Mouse (Mus musculus) embryonic facial prominence, embryonic 11.5 days (tissue): ENCODE measurements at regions not wholly inside any gene's neighbourhood (a gene's known extent, or its start where the extent isn't known, plus 50 kb on each side); places are given as distances from the start of the nearest gene placed in this dataset.
A peak's percentile ranks its signal among the peaks of the same experiment; 100 is the strongest.

Source experiments
- ATAC-seq: fragments of 200-750 bp; cut with Nextera tagmentation; replicated peaks from 2 replicates; pipeline ENCODE4 v1.8.0; 2017; ENCODE audit warnings: low read depth; ENCODE audit not compliant: insufficient number of reproducible peaks, low FRiP score, low TSS enrichment
- DNase-seq: peaks from one replicate; pipeline ENCODE4 v3.0.0-alpha.2; 2015; ENCODE audit warnings: low spot score
- H3K27ac ChIP-seq: fragments of 300-500 bp; sonication (generic); replicated peaks from 2 replicates; pipeline ENCODE4 v1.5.1; 2014; ENCODE audit warnings: mild to moderate bottlenecking, low read depth, low read length, control low read depth
- H3K27me3 ChIP-seq: fragments of 300-500 bp; sonication (generic); 2 replicates; pipeline ENCODE4 v1.6.1; 2014; ENCODE audit warnings: mild to moderate bottlenecking, low read length, moderate library complexity, mixed read lengths; ENCODE audit not compliant: control insufficient read depth, insufficient read depth
- H3K36me3 ChIP-seq: fragments of 300-500 bp; sonication (generic); replicated peaks from 2 replicates; pipeline ENCODE4 v1.6.1; 2014; ENCODE audit warnings: low read depth, mild to moderate bottlenecking, low read length, moderate library complexity, mixed read lengths; ENCODE audit not compliant: control insufficient read depth, insufficient read depth
- H3K4me1 ChIP-seq: fragments of 300-500 bp; sonication (generic); 2 replicates; pipeline ENCODE4 v1.6.1; 2014; ENCODE audit warnings: low read length, mixed read lengths; ENCODE audit not compliant: control insufficient read depth, insufficient read depth
- H3K4me2 ChIP-seq: fragments of 300-500 bp; sonication (generic); 2 replicates; pipeline ENCODE4 v1.6.1; 2014; ENCODE audit warnings: low read depth, mild to moderate bottlenecking, control low read depth, low read length, moderate library complexity
- H3K4me3 ChIP-seq: fragments of 300-500 bp; sonication (generic); 2 replicates; pipeline ENCODE4 v1.5.1; 2014; ENCODE audit warnings: low read depth, low read length, control low read depth
- H3K9ac ChIP-seq: fragments of 300-500 bp; sonication (generic); replicated peaks from 2 replicates; pipeline ENCODE4 v1.6.1; 2014; ENCODE audit warnings: mild to moderate bottlenecking, control low read depth, low read length
- H3K9me3 ChIP-seq: fragments of 300-500 bp; sonication (generic); replicated peaks from 2 replicates; pipeline ENCODE4 v1.6.1; 2016; ENCODE audit warnings: mild to moderate bottlenecking, low read length, inconsistent platforms, mixed read lengths; ENCODE audit not compliant: control insufficient read depth
- WGBS: fragments of 180-500 bp; shearing (Covaris S2); extraction: QIAGEN DNeasy Blood & Tissue Kit; methylation state at CpG from one replicate; pipeline ENCODE4 v1.1.7; 2014; 5-methylcytosine and 5-hydroxymethylcytosine counted together

DNA sequence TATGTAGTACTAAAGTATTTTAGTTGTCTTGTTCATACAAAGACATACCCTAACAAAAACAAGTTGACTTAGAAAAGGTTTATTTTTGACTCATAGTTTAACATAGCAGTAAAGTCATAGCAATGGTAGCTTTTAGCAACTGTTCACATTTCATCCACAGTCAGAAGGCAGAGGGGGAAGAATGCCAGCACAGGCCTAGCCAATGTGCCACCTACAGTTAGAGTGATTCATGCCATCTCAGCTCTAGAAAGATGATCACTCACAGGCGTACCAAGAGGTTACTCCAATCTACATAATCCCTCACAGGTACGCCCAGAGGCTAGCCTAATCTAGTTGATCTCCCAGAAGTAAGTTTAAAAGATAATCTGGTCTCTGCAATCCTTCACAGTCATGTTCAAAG is 510.5 kb downstream of the Etv1 start:
- no peak overlapping the region for H3K4me3 ChIP-seq
- no peaks in the 10 kb centered on the region for H3K9me3 ChIP-seq
- H3K27ac ChIP-seq, result no peak overlapping the region
- 80% methylated on average over 2 of the region's 2 CpGs for WGBS
- H3K36me3 ChIP-seq, result no peaks in the 10 kb centered on the region
- no peaks in the 10 kb centered on the region for H3K27me3 ChIP-seq
- no peaks in the 10 kb centered on the region for H3K4me1 ChIP-seq
- ATAC-seq (no peak), DNase-seq (no peak)
- no peak overlapping the region for H3K4me2 ChIP-seq
- no peak overlapping the region for H3K9ac ChIP-seq

DNA sequence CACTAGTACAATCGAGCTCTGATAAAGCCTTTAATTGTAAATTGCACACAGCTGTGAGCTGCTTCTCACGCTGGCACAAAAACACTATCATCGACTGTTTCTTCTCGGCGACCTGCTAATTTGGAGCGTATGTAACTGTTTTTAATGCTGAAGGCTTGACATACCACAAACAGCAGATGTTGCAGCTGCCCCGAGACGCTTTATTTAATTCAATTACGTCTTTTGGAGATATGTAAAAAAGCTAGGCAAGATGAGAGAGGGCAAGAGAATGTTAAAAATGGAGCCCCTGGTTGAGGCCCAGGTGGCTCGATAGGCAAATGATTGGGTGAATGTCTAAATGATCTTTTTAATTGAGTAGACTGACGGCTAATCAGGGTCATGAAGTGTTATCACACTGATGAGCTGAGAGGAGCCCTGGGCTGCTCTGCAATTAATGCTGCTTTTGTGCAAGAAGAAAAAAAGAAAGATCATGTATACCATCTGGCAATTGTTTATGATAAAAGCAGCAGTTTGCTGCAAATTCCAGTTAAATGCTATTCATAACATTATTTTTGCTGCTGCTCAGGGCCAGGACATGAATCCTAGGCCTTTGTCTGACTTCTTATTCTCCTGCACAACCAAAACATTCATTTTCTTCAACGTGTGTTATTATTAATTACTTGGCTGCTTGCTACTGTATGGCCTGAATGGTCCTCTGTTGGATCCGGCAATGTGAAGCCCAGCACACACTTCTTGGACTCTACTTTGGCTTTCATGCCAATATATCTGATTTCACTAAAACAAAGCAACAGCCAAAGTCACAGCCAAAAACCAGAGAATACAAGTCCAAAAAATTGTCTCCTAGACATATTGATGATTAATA is 522.4 kb downstream of the Etv1 start:
- Histone ChIP-seq H3K4me2 (no peak overlapping the region), H3K27ac (no peak overlapping the region), H3K36me3 (no peaks in the 10 kb centered on the region), H3K4me3 (no peak overlapping the region), H3K9me3 (no peaks in the 10 kb centered on the region), H3K4me1 (no peaks in the 10 kb centered on the region), H3K9ac (no peak overlapping the region), H3K27me3 (no peaks in the 10 kb centered on the region)
- 27% methylated on average over 13 of the region's 13 CpGs for WGBS
- DNase-seq (peak; percentile 61), ATAC-seq (no peak; the same call in 1 of the 2 replicates)

DNA sequence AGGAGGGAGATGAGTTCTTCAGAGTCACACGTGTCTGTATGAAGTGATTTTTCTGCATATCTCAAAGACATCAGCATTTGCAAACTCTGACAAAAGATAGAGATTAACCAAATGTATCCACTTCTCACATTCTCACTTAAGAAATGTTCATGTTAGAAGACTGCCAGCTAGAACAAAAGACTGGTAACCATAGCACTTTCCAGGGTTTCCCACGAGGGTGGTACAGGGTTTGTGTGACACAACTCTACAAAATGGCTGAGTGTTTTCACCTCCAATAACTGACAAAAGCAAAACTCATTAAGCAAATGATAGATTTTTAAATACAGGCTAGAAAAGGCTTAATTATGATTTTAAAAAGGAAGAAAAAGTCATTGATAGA is 523.0 kb downstream of the Etv1 start:
- Histone ChIP-seq H3K9ac (no peak overlapping the region), H3K9me3 (no peaks in the 10 kb centered on the region), H3K27me3 (no peaks in the 10 kb centered on the region), H3K4me2 (no peak overlapping the region), H3K4me3 (no peak overlapping the region), H3K36me3 (no peaks in the 10 kb centered on the region), H3K27ac (no peak overlapping the region), H3K4me1 (no peaks in the 10 kb centered on the region)
- DNase-seq (no peak), ATAC-seq (no peak)
- 66% methylated on average over 2 of the region's 2 CpGs for WGBS

GRCm38 (mm10) chr12:39307746-39308145 is 528.6 kb downstream of the Etv1 start:
- Histone ChIP-seq H3K9me3 (no peaks in the 10 kb centered on the region), H3K9ac (no peak overlapping the region), H3K4me2 (no peak overlapping the region), H3K4me3 (no peak overlapping the region), H3K27me3 (no peaks in the 10 kb centered on the region), H3K4me1 (no peaks in the 10 kb centered on the region), H3K27ac (no peak overlapping the region), H3K36me3 (no peaks in the 10 kb centered on the region)
- ATAC-seq (no peak), DNase-seq (no peak)
- WGBS, result 86% methylated on average over 1 of the region's 1 CpGs

GRCm38 (mm10) chr12:39309905-39310304 is 530.7 kb downstream of the Etv1 start:
- 71% methylated on average over 3 of the region's 3 CpGs for WGBS
- no peak overlapping the region for H3K4me3 ChIP-seq
- DNase-seq (no peak), ATAC-seq (no peak)
- no peak overlapping the region for H3K4me2 ChIP-seq
- no peaks in the 10 kb centered on the region for H3K4me1 ChIP-seq
- H3K27me3 ChIP-seq, result no peaks in the 10 kb centered on the region
- H3K9me3 ChIP-seq, result no peaks in the 10 kb centered on the region
- H3K36me3 ChIP-seq, result no peaks in the 10 kb centered on the region
- no peak overlapping the region for H3K27ac ChIP-seq
- no peak overlapping the region for H3K9ac ChIP-seq

GRCm38 (mm10) chr12:39317229-39317628 is 538.0 kb downstream of the Etv1 start:
- 90% methylated on average over 4 of the region's 4 CpGs for WGBS

DNA sequence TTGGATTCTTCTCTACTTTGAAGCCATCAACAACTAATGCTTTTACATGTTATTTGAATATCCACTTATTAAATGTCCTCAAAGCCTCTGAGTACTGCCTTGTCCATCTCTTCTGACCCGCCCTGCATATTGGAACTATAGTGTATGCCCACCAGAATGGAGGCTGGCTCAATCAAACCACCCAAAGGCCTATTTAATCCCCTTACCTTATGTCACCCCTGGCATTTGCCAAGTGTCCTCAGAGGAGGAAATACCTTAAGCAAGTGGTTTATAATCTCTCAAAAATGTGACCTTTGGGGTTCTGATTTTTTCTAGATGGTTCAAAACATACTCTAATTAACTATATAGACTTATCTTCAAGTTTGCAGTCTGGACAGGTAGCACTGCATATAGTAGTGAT is 542.3 kb downstream of the Etv1 start:
- Histone ChIP-seq H3K9ac (no peak overlapping the region), H3K4me3 (no peak overlapping the region), H3K4me1 (no peaks in the 10 kb centered on the region), H3K36me3 (no peaks in the 10 kb centered on the region), H3K4me2 (no peak overlapping the region), H3K9me3 (no peaks in the 10 kb centered on the region), H3K27ac (no peak overlapping the region), H3K27me3 (no peaks in the 10 kb centered on the region)
- 89% methylated on average over 1 of the region's 1 CpGs for WGBS
- no peak for DNase-seq
- no peak for ATAC-seq

More at GRCm38 (mm10) chr12:39317229-39317628, 538.0 kb downstream of the Etv1 start:
- no peak overlapping the region for H3K4me3 ChIP-seq
- H3K4me1 ChIP-seq, result no peaks in the 10 kb centered on the region
- no peaks in the 10 kb centered on the region for H3K27me3 ChIP-seq
- H3K36me3 ChIP-seq, result no peaks in the 10 kb centered on the region
- DNase-seq (no peak), ATAC-seq (no peak)
- H3K4me2 ChIP-seq, result no peak overlapping the region
- H3K9me3 ChIP-seq, result no peaks in the 10 kb centered on the region
- H3K9ac ChIP-seq, result no peak overlapping the region
- H3K27ac ChIP-seq, result no peak overlapping the region

GRCm38 (mm10) chr12:39326157-39326556 is 547.0 kb downstream of the Etv1 start:
- H3K9ac ChIP-seq, result no peak overlapping the region
- no peak overlapping the region for H3K4me2 ChIP-seq
- no peak for ATAC-seq
- no peak overlapping the region for H3K4me3 ChIP-seq
- no peaks in the 10 kb centered on the region for H3K27me3 ChIP-seq
- H3K36me3 ChIP-seq, result no peaks in the 10 kb centered on the region
- no peaks in the 10 kb centered on the region for H3K4me1 ChIP-seq
- 45% methylated on average over 7 of the region's 7 CpGs for WGBS
- H3K27ac ChIP-seq, result no peak overlapping the region
- no peaks in the 10 kb centered on the region for H3K9me3 ChIP-seq
- peak; percentile 38 for DNase-seq
